Mouse (Mus musculus): Measurements from ENCODE around the gene Best3. TPM values are rescaled to one million over a fixed set of nuclear protein-coding genes. Genes with fewer than 3 reads are reported as not detected.

The Best3 gene
- polyA plus RNA-seq, 1 experiment from 2014 or later, result 0.10 TPM

GRCm38 (mm10) chr10:117045175-117046056, 59.3 kb downstream of the Best3 start, which contains the start of gene Lrrc10:
TSS of gene Lrrc10 (plus strand) at chr10:117045341.
- peak within 1 kb of the TSS; percentile 2; the same call in 1 of the 2 replicates for H3K4me3 ChIP-seq
- ATAC-seq (replicated peaks), result 0 out of 2 replicates have a peak, but pooled peaks have one; percentile 32
- no peak within 1 kb of the TSS for H3K9ac ChIP-seq
- peak within 1 kb of the TSS; percentile 37 for H3K4me2 ChIP-seq
- 0 out of 2 replicates have a peak, but pooled peaks cover 3% of the 10 kb centered on the region for H3K4me1 ChIP-seq
- no peaks in the 10 kb centered on the region for H3K27me3 ChIP-seq (replicated peaks)
- no peaks in the 10 kb centered on the region for H3K9me3 ChIP-seq
- H3K27ac ChIP-seq, result no peak within 1 kb of the TSS
- WGBS, result 42% methylated on average over 40 of the region's 40 CpGs
- H3K36me3 ChIP-seq (replicated peaks), result peaks cover 7% of the 10 kb centered on the region; the same call in 1 of the 2 replicates

- Histone ChIP-seq H3K9me3 (no peaks in the 10 kb centered on the region), H3K27ac (no peak overlapping the region), H3K4me2 (no peak overlapping the region), H3K4me3 (no peak overlapping the region), H3K9ac (no peak overlapping the region), H3K36me3 (replicated peaks) (peaks cover 42% of the 10 kb centered on the region), H3K27me3 (replicated peaks) (no peaks in the 10 kb centered on the region), H3K4me1 (0 out of 2 replicates have a peak, but pooled peaks cover 3% of the 10 kb centered on the region)
- 79% methylated on average over 4 of the region's 4 CpGs for WGBS
- ATAC-seq (replicated peaks), result no peak
Measured at GRCm38 (mm10) chr10:117049253-117049652, 63.1 kb downstream of the Best3 start.

- H3K27ac ChIP-seq, result no peak overlapping the region
- no peak overlapping the region for H3K9ac ChIP-seq
- 0 out of 2 replicates have a peak, but pooled peaks cover 3% of the 10 kb centered on the region for H3K4me1 ChIP-seq
- ATAC-seq (replicated peaks), result no peak
- peaks cover 50% of the 10 kb centered on the region for H3K36me3 ChIP-seq (replicated peaks)
- H3K4me2 ChIP-seq, result no peak overlapping the region
- no peaks in the 10 kb centered on the region for H3K9me3 ChIP-seq
- H3K27me3 ChIP-seq (replicated peaks), result no peaks in the 10 kb centered on the region
- H3K4me3 ChIP-seq, result no peak overlapping the region
- 80% methylated on average over 4 of the region's 4 CpGs for WGBS
Measured at GRCm38 (mm10) chr10:117049961-117050597, 64.0 kb downstream of the Best3 start.

- no peak for ATAC-seq (replicated peaks)
- H3K4me3 ChIP-seq, result no peak overlapping the region
- H3K27me3 ChIP-seq (replicated peaks), result no peaks in the 10 kb centered on the region
- 87% methylated on average over 4 of the region's 4 CpGs for WGBS
- H3K9ac ChIP-seq, result no peak overlapping the region
- peaks cover 6% of the 10 kb centered on the region for H3K4me1 ChIP-seq
- H3K27ac ChIP-seq, result no peak overlapping the region
- H3K36me3 ChIP-seq (replicated peaks), result peaks cover 76% of the 10 kb centered on the region
- no peaks in the 10 kb centered on the region for H3K9me3 ChIP-seq
- no peak overlapping the region for H3K4me2 ChIP-seq
Measured at GRCm38 (mm10) chr10:117055668-117056067, 69.6 kb downstream of the Best3 start.

GRCm38 (mm10) chr10:117062894-117063253, 76.8 kb downstream of the Best3 start:
- Histone ChIP-seq H3K4me3 (peak overlapping the region; percentile 83), H3K9me3 (no peaks in the 10 kb centered on the region), H3K27me3 (replicated peaks) (no peaks in the 10 kb centered on the region), H3K4me2 (peak overlapping the region; percentile 84), H3K27ac (peak overlapping the region; percentile 82), H3K9ac (peak overlapping the region; percentile 64), H3K36me3 (replicated peaks) (peaks cover 24% of the 10 kb centered on the region; the same call in 1 of the 2 replicates), H3K4me1 (peaks cover 17% of the 10 kb centered on the region)
- peak; percentile 6; the same call in 1 of the 2 replicates for ATAC-seq (replicated peaks)
- WGBS, result 4% methylated on average over 15 of the region's 15 CpGs

- Histone ChIP-seq H3K4me3 (peak within 1 kb of the TSS; percentile 83), H3K9ac (peak within 1 kb of the TSS; percentile 64), H3K27ac (peak within 1 kb of the TSS; percentile 83), H3K27me3 (replicated peaks) (no peaks in the 10 kb centered on the region), H3K9me3 (no peaks in the 10 kb centered on the region), H3K36me3 (replicated peaks) (peaks cover 24% of the 10 kb centered on the region; the same call in 1 of the 2 replicates), H3K4me1 (peaks cover 17% of the 10 kb centered on the region), H3K4me2 (peak within 1 kb of the TSS; percentile 84)
- under 1% methylated on average over 66 of the region's 68 CpGs for WGBS
- ATAC-seq (replicated peaks), result peak; percentile 96
Measured at GRCm38 (mm10) chr10:117063254-117064021, 77.3 kb downstream of the Best3 start, which contains the start of gene Cct2. TSS of gene Cct2 (minus strand) at chr10:117063814.

- WGBS, result 4% methylated on average over 7 of the region's 7 CpGs
- Histone ChIP-seq H3K36me3 (replicated peaks) (peaks cover 24% of the 10 kb centered on the region; the same call in 1 of the 2 replicates), H3K4me2 (peak overlapping the region; percentile 84)
Measured at GRCm38 (mm10) chr10:117064076-117064475, 78.0 kb downstream of the Best3 start.

GRCm38 (mm10) chr10:117069109-117069508, 83.0 kb downstream of the Best3 start:
- Histone ChIP-seq H3K4me2 (no peak overlapping the region), H3K36me3 (replicated peaks) (peaks cover 10% of the 10 kb centered on the region), H3K4me1 (no peaks in the 10 kb centered on the region), H3K4me3 (no peak overlapping the region), H3K27me3 (replicated peaks) (no peaks in the 10 kb centered on the region), H3K9ac (no peak overlapping the region), H3K27ac (no peak overlapping the region), H3K9me3 (no peaks in the 10 kb centered on the region)
- ATAC-seq (replicated peaks), result no peak
- WGBS, result 97% methylated on average over 3 of the region's 3 CpGs

More at GRCm38 (mm10) chr10:117064076-117064475, 78.0 kb downstream of the Best3 start:
- H3K9ac ChIP-seq, result peak overlapping the region; percentile 29; the same call in 1 of the 2 replicates
- H3K4me3 ChIP-seq, result peak overlapping the region; percentile 83
- H3K27me3 ChIP-seq (replicated peaks), result no peaks in the 10 kb centered on the region
- ATAC-seq (replicated peaks), result peak; percentile 71
- H3K27ac ChIP-seq, result peak overlapping the region; percentile 83
- H3K9me3 ChIP-seq, result no peaks in the 10 kb centered on the region
- H3K4me1 ChIP-seq, result peaks cover 11% of the 10 kb centered on the region

- Histone ChIP-seq H3K27me3 (replicated peaks) (no peaks in the 10 kb centered on the region), H3K4me2 (no peak overlapping the region), H3K27ac (no peak overlapping the region), H3K4me3 (no peak overlapping the region), H3K9me3 (no peaks in the 10 kb centered on the region), H3K36me3 (replicated peaks) (peaks cover 28% of the 10 kb centered on the region), H3K4me1 (no peaks in the 10 kb centered on the region), H3K9ac (no peak overlapping the region)
- no peak for ATAC-seq (replicated peaks)
- 92% methylated on average over 18 of the region's 18 CpGs for WGBS
Measured at GRCm38 (mm10) chr10:117072191-117072888, 86.2 kb downstream of the Best3 start.

GRCm38 (mm10) chr10:117073176-117073575, 87.1 kb downstream of the Best3 start:
- Histone ChIP-seq H3K4me1 (no peaks in the 10 kb centered on the region), H3K36me3 (replicated peaks) (peaks cover 28% of the 10 kb centered on the region), H3K9ac (no peak overlapping the region), H3K4me2 (no peak overlapping the region), H3K4me3 (no peak overlapping the region), H3K9me3 (no peaks in the 10 kb centered on the region), H3K27ac (no peak overlapping the region), H3K27me3 (replicated peaks) (no peaks in the 10 kb centered on the region)
- WGBS, result 91% methylated on average over 7 of the region's 7 CpGs
- ATAC-seq (replicated peaks), result no peak

Measured in midbrain, embryonic 15.5 days (tissue).